In genomic region chr5:24822781-24823180, GRCm38 (mm10) we compare ENCODE assay signal across 10 mouse cellular contexts. TPM values are rescaled to one million over a fixed set of nuclear protein-coding genes. Genes with fewer than 3 reads are reported as not detected.
DNase-seq lines count a peak whose midpoint lies in the region.
"Had no signal": no experiment of that assay in that cellular context is flagged by ENCODE, and none has a peak within 500 bp of the region (broad histone marks: within the 10 kb centered on the region; RNA-seq: fewer than 3 reads in every experiment).

No protein-coding gene starts in this region.

- DNase-seq in heart, adult 11 months, result peak; percentile 46
- no peak for DNase-seq in heart, adult 18-20 months
- DNase-seq in cerebellum, adult 8-10 months, result peak; percentile 29
- DNase-seq in cerebellum, postnatal 10 days, result peak; percentile 34 to 40
- no peak for DNase-seq in spleen, postnatal 4 days (ENCODE audit: low spot score in 2 of 2)
- DNase-seq in adrenal gland, adult (ENCODE audit: inconsistent age in 2 of 2, low spot score in 1 of 2), result no peak
- DNase-seq: adrenal gland, adult 8-10 months; adrenal gland, postnatal 36 days; gastrocnemius, postnatal 10 days; kidney, adult 2 months had no signal

RNA-seq across cellular contexts. Expression of gene Rheb, which starts 19.6 kb away (rescaled TPM):
- 10 to 100 TPM; 82.6 to 85.7 TPM for total RNA-seq in heart, adult 18-20 months (2021)

Comparison
In these comparisons a context has a peak if more than half of its experiments do, and no peak if none do; other contexts are left out.
1. DNase-seq: peak in heart, adult 11 months (single experiment), cerebellum, adult 8-10 months (single experiment) and cerebellum, postnatal 10 days (2 of 2); none in heart, adult 18-20 months (0 of 2), spleen, postnatal 4 days (0 of 2) and adrenal gland, adult (0 of 2).